Mouse (Mus musculus) c-Kit-positive CD71-positive TER-119-positive erythroid progenitor cells, embryonic 14.5 days (primary cell): Measurements from ENCODE around the gene Pgm2.

Source experiments
- DNase-seq: peaks from one replicate; pipeline ENCODE4 v3.0.0-alpha.2; 2013; ENCODE audit warnings: low spot score

Gene Pgm2

DNA sequence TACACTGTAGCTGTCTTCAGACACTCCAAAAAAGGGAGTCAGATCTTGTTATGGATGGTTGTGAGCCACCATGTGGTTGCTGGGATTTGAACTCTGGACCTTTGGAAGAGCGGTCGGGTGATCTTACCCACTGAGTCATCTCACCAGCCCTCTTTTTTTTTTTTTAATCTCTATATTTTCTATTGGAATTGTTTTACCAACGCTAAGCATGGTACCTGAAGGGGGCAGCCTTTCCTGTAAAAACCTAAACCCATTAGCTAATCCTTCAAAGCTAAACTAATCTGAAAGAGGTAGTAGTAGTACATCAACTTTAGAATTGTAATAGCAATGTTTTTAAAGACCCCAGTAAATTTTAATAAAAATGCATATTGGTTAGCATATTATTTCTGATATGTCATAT lies 17.2 kb upstream of the Pgm2 start:
- peak; percentile 7 for DNase-seq

DNA sequence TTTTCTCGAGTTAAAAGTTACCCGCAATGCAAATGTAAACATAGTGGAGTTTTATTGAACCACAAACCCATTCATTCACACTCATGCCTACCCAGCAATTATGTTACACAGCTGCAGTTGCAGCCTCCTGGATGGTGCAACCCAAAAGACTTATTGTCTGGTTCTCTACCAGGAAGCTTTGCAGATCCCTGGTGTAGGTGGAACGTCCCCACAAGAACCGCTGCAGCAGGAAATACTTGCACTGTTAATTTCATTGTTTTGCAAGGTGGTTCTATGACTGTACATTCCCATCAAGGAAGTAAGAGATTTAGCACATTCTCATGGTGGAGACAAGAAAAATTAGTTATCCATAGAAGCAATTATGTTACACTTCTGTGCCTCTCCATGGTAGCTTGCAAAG lies 15.4 kb upstream of the Pgm2 start:
- DNase-seq: no peak

DNA sequence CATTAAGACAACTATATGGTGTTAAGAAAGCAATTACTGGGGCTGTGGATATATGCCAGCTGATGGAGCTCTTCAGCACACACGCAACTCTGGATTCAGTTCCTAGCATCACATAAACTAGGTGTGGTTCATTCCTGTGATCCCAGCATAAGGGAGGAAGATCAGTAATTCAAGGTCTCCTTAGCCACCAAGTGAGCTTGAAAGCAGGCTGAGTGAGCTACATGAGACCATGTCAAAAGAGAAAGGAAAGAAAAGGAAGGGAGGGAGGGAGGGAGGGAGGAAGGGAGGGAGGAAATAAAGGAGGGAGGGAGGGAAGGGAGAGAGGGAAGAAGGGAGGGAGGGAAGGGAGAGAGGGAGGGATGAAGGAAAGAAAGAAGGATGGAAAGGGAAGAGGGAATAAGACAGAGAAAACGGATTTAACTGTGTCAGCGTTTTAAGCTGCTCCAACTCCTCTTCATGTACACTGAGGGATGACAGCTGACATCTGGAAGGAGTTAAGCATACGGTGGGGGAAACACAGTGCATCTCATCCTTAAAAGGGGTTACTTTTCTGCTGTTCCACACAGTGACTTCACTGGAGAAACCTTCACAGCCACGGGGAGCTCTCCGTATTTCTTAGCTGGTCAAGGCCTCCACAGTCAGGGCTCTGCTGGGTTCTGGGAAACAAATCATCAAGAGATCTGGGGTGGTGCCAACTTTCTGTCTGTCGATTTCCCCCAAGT lies 13.8 kb upstream of the Pgm2 start:
- no peak for DNase-seq

DNA sequence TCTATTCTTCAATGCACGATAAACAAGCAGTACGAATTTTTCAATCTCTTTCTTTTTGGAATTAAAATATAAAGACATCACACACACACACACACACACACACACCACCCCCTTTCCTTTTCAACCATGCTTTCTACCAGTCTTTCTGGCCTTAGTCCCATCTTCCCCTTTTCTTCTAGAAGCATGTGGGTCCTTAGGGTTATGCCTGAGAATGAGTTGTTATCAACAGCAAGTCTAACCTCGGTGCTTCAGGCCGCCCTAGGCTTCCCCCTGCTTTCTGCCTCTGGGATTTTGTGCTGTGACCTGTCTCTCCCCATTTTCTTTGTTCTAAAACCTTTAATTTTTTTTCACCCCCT lies 13.3 kb upstream of the Pgm2 start:
- no peak for DNase-seq

DNA sequence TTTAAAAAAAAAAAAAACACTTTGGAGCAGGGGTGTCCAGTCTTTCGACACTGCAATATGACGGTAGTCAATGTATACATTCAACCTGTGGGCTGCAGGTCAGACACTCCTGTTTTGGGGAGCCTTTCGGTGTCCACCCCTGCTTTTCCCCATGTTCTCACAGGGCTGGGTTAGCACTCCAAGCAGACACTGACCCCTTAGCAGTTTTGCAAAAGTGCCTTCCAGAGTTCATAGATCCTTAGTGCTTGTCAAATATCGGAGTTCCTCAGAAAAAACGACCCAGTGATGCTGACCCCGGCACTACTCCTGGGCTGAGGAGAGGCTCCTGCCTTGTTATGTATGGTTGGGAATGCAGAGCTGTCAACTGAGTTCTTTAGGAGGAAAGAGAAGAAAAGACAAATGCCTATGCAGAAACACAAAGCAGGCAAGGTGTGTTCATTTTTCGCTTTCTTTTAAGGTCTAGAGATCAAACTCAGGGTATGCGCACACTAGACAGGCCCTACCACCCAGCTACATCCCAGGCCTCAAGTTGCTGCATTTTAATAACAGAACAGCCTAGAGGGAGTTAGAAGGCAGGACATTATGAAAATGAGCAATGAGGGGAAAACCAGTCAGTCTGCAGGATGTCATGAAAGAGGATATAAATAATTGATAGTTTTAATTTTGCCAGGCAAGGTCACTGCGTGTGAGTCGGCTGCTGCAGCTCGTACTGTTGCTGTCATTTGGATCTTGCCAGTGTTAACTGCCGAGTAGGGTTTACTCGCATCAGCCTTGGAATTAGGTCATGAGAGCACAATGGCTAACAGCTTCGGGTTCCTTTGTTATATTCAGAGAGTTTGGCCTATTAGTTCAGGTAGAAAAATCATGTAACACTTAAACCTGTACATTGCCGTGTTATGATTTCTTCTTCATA lies 9.0 kb upstream of the Pgm2 start:
- DNase-seq: no peak

DNA sequence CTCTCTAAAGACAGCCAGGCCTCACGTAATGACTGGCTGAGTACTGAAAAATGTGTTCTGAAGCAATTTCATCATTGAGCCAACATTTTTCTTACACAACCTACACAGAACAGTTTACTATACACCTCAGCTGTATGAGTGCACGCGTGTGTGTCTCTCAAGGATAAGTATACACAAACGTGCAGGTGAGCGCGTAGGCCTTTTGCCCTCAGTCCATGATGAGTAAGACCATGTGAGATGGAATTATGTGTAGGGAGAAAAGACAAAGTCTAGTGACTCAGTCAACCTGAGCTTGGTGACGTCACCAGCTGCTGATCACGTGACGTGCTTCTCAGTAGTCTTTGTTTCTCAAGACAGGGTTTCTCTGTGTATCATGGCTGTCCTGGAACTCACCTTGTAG lies 7.3 kb upstream of the Pgm2 start:
- DNase-seq: no peak

DNA sequence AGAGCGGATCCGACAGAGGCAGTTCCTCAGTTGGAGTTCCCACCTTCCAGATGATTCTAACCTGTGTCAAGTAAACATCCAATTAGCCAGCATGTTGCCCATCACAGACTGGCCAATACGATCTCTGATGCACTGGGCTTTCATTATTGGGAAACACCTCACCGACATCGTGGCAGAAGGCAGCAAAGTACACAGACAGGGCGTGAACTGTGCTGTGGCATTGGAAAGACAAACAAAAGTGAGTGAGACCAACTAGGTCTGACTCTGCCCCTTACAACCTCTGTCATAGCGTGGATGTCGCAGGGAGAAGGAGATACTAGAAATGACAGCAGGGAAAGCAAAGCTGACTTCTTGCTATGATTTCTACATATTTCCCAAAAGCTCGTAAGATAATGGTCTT lies 4.0 kb upstream of the Pgm2 start:
- DNase-seq: no peak

DNA sequence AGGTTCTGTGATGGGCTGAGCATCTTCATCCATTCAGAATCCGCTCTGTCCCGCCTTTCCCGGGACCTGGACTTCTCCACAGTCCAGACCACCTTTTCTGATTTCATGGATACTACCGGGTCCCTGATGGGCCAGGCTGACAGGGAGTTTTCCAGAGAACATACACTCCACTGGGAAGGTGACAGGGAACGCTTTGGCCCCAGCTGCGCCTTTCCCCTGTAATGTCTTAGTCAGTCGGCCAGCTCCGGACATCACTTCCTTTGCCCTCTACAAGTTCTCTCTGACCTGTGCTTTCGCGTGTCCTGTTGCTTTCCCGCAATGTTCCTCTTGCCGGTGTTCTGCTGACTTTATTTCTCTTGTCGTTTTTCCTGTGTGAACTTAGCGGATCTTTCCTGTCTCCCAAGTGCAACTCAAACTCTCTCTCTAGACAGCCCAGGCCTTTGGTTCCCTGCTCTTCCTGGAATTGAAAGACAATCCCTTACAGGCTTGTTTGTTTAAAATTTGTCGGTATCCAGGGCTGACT lies 660 bp downstream of the Pgm2 start:
- DNase-seq: no peak

DNA sequence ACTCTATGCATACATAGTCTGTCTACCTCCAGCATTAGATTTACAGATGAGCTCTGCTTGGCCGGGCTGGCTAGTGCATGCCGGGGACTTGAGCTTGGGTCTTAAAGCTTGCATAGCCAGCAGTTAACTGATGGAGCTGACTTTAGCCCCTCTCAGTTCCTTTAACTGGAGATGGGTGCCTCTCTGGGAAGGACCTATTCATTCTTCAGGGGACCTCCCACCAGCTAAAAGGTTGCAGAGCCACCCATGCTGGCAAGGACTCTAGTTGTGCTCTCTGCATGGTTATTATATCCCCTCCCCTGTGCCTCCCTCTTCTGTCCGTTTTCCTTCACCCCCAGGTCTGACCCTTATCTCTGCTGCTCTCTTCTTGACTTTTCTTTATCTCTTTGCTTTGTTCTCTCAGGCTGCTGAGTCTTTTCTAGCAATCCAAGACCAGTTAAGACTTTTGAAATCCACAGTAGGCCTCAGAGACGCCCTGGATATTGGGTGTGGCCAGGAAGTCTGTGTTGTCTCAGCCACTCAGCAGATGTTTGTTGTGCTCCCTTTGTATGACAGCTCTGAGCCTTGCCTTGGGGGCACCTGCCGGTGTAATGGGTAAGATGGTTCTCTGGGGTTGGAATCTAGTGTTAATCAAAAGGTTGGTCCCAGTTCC lies 2.7 kb downstream of the Pgm2 start:
- DNase-seq: no peak

DNA sequence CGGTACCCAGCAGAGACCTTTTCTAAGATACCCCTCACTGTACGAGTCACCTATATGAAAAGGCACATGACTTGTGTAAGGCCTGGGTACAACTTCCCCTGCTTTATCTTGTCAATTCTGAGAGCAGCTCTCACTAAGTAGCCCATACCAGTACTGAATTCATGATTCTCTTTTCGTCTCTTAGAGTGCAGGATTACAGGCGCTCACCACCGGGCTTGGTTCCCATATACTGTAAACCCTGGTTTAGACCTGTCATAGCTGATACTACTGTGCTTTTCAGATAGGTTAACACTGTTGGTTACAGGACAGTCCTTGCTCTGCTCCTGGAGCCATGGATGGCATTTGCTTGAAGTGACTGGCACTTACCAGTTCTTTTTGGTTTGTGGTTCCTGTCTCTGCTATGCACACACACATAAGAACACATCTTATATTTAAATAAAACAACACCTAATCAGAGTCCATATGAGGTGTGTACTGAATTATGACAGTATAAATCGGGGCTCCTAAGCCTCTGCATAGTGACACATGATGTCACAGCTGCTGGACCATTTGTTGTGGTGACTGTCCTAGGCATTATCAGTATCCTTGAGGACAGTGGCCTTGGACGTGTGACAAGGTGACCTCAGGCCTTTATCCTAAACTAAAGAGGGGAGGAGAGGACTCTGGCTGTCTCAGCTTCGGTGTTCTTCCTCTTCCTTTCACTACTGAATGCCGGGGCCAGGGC lies 9.4 kb downstream of the Pgm2 start:
- DNase-seq: no peak

DNA sequence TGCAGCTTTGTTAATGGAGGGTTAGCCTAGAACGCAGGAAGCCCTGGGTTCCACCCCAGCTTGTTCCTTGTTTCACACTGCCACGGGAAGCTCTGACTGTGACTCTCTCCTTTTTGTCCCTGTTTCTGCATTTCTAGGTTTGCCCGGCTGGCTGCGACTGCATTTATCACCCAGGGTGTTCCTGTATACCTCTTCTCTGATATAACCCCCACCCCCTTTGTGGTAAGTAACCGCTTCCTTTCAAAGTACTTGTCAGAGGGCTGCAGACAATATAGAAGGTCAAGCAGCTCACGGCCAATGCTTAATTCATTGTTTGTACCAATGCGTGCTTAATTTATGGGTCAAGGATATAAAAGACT lies 9.9 kb downstream of the Pgm2 start:
- no peak for DNase-seq

DNA sequence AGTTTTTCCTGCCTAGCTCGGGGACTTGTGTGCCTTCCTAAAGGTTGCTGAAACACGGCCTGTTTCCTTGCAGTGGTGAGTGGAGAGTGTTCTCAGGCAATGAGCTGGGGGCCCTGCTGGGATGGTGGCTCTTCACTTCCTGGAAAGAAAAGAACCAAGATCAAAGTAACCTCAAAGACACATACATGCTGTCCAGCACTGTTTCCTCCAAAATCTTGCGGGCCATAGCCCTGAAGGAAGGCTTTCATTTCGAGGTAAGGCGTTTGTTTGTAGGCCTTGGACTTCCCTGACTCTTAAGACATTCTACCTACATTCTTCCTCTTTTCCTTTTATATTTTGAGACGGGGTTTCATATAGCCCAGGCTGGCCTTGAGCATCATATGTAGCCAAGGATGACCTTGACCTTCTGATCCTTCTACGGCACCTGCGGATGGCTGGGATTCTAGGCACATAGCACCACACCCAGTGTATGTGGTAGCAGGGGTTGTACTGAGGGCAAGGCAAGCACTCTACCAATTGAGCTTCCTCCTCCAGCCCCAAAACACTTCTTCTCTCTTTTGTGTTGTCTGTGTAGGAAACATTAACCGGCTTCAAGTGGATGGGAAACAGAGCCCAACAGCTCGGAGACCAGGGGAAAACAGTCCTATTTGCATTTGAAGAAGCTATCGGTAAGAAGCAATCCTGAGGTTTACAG lies 15.0 kb downstream of the Pgm2 start:
- no peak for DNase-seq

DNA sequence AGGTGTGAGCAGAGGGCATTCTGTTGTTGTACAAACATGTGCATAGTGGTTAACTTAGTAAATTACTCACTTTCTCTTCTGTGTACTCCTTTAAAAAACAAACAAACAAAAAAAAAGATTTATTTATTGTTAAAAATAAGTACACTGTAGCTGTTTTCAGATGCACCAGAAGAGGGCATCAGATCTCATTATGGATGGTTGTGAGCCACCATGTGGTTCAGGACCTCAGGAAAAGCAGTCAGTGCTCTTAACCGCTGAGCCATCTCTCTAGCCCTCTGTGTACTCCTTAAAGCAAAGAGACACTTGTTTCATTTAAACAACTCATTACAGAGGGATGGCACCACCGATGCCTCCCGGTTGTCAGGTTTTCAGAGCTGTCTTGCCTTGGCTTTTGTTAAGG lies 16.5 kb downstream of the Pgm2 start:
- DNase-seq: no peak

DNA sequence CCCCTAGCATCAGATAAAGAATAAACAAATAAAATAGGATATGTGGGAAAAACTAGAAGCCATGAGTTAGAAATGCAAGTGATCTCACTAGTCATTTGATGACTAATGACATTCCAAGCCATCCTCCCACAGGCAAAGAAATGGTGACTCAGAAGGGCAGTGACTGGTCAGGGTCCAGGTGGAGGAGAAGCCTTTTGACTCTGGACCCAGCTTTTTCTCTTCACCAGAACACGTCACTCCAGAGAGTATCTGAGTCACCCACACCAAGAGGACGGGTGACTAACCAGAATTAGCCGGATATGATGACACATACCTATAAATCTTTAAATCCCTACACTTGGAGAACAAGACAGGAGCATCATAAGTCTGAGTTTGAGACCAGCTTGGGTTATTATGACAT lies 19.6 kb downstream of the Pgm2 start:
- DNase-seq: no peak

DNA sequence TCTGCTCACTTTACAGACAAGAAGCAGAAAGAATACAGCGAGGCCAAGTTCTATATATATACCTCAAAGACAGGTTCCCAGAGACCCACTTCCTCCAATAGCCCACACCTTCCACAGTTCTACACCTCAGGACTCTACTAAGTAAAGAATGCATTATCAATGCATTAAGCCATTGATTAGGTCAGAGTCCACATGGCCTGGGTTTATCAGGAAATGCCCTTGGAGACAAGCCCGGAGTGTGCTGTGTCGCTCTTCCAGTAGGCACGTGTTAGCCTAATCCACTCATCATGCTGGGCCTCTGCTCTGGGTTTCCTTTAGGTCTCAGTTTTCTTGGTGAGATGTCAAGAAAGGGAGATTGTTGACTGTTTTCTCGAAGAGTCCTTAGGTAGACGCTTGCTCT lies 21.5 kb downstream of the Pgm2 start:
- no peak for DNase-seq

DNA sequence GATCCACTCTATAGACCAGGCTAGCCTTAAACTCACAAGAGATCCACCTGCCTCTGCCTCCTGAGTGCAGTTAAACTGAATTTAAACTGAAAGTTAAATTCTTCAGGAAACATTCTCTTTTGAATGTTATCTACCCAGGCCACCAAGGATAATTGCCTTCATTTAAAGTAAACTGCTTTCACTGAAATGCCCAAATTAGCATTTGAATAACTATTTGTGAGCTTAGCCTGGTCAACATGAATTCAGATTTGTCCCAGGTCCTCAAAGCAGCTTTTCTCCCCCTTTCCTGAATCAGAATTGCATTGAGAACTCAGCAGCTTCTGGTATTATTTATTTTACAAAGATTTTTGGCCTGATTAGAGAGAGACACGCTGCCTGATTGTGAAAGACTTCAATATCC lies 24.4 kb downstream of the Pgm2 start:
- DNase-seq: no peak

DNA sequence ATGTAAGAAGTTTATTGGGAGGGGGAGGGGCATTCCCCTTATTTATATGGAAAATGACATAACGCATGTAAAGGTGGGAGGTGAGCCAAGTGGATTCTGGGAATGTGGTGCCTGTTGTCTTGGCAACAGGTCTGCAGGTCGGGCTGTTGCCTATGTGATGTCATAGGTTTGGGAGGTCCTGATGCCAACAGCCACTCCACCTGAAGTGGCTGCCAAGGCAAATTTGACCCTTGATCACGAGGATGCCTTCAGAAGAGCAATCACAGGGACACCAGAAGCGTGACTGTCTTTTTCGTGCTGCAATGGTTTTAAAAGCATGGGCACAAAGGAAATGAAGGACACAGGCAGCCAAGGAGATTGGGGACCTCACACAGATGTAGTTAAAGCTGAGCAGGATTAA lies 33.0 kb downstream of the Pgm2 start:
- no peak for DNase-seq

DNA sequence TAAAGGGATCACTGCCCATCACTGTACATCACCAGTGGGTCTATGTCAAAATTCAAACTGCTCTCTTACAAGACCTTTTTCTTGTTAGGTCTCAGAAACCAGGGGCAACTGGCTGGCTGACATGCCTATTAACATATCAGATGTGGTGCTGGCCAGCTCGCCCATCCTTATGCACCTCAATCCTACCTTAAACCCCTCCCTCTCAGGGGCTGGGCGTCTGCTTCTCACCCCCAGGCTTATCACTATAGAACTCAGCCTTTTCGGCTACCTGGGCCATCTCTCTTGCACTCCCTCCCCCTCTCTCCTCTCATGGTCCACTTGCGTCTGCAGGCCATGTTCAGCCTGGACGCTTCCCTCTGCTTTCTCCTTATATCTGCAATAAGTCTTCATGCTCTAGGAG lies 38.8 kb downstream of the Pgm2 start:
- no peak for DNase-seq

DNA sequence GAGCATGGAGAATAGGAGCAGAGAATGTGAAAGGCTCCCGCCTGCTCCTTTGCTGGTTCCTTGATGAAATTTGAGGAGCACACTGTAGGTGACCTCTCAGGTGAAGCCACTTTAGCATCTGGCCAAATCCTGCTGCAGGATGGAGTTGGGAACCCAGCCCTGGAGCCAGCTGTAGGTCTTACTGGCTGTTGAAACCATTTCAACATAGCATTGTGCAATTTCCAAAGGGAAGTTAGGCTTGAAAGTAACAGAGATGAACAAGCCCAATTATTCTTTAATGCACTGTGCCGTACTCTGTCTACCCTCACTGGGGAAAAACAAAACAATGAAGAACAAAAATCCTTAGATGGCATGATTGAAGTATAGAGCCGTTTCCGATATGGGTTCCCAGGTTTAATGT lies 41.2 kb downstream of the Pgm2 start:
- no peak for DNase-seq

DNA sequence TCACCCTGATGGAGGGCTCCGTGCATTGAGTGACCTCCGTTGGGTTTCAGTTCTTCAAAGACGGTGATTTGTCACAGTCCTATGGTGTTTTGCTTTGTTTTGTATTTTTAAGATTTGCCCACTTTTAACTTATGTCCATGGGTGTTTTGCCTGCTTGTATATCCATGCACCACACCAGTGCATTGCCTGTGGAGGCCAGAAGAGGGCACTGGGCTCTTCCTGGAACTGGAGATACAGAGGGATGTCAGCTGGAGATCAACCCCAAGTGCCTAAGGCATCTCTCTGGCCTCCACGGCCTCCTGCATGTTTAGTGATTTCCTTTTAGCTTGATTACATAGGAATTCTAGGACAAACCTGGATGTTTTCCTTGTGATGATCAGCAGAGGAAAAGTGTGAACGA lies 43.6 kb downstream of the Pgm2 start:
- no peak for DNase-seq

DNA sequence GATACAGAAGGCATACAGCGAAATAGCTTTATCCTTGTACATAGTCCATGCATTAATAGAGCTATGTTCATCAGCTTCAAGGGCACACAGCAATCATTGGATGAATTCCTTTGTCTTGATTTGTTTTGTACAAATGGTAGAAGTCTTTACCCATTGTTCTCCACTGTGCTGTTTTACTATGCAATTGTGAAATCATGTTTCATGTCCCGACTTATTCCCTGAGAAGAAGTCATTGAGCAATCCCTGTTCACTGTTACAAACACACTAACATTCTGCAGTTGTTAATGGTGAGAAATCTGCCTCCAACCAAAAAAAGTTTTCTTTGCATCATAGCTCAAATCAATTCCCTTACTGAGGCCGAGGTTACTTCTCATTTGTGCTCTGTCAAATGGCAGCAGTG lies 47.5 kb downstream of the Pgm2 start:
- DNase-seq: no peak

DNA sequence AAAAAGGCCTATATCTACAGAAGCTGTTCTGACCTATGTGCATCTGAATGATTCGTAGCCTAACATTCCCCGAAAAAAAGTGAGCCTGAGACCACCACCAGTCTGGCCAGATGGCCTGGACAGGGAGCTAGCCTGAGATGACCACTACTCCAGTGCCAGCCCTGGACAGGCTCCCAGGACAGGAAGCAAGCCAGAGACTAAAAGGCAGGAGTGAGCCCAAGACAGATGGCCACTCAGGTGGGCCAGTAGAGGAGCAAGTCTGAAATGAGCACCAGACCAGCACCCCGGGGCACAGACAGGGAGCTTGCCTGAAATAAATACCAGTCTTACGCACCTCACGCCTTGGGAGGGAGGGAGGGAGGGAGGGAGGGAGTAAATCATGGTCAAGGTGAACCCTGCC lies 51.6 kb downstream of the Pgm2 start:
- no peak for DNase-seq
